Mouse (Mus musculus): ENCODE data around the gene Zfp688. TPM values are rescaled to one million over a fixed set of nuclear protein-coding genes. Genes with fewer than 3 reads are reported as not detected.
"Not testable (repeated sequence)": the region's sequence is repeated elsewhere in the genome, so short reads cannot be mapped to it uniquely, and the experiment has no call there.

Gene Zfp688
- total RNA-seq, 2 experiments from 2014 or later, result 1.0 to 26.9 TPM

- peak; percentile 75 for ATAC-seq (replicated peaks; ENCODE audit: low FRiP score, poor library complexity, severe bottlenecking)
Observed at GRCm38 (mm10) chr7:127422247-127422646, 379 bp upstream of the Zfp688 start.

DNA sequence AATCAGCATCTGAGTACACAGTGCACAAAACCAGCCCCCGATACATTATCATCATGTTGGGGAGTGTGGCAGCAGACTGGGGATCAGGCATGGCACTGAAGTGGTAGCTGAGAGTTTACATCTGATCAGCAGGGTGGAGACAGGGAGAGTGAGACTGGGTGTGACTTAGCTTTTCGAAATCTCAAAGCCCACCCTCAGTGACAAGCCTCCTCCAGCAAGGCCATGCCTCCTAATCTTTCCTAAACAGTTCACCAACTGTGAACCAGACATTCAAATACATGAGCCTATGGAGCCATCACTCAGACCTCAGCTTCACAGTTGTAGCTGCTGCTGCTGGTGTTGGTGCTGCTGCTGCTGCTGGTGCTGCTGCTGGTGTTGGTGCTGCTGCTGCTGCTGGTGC, 10.4 kb downstream of the Zfp688 start:
- no peak for ATAC-seq (replicated peaks; ENCODE audit: low FRiP score, poor library complexity, severe bottlenecking)

DNA sequence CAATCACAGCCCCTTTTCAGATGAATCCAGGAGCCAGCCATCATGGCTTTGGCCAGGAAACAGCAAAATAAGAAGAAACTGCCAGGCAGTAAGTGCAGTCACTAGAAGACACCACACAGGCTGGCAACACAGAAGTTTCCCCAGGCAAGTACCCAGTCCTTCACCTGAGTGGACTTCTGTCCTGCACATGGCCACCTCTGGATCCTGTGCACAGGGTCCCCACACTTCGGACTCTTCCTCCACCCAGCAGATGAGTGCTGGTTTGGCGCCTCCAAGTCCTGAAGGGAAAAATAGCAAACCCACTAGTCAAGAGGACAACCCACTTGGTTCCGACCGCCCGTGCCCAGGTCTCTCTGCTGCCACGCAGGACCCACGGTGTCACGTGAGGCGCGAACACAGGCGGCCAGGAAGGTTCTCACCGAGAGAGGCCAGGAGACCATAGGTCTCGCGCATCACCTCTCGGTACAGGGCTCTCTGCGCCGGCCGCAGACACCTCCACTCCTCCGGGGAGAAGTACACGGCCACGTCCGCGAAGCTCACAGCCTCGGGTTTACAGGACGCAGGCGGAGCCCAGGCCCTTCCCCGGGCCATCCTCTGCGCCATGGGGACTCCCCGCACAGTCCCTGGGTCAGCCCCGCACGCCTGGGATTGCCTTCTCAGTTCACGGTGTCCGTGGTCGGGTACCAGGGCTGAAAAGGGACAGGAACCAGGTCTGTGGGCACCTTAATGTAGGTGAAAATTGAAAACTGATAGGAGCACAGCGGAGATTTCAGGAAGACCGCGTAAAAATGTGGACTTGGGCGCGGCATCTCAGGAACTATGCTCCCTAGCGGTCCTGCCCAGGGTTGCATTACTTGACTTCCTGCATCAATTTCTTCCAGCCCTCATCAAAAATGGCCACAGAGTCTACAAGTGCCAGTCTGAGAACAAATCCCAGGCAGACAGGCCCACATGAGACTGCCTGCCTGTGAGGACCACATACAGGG, 15.6 kb downstream of the Zfp688 start, which contains the start of gene Zfp764:
Gene Zfp764, minus strand, starts transcription at position 821 of the 986 bp plus-strand sequence.
- ATAC-seq (replicated peaks; ENCODE audit: low FRiP score, poor library complexity, severe bottlenecking), result peak; percentile 76

GRCm38 (mm10) chr7:127404101-127404500, 17.8 kb downstream of the Zfp688 start:
- ATAC-seq (replicated peaks; ENCODE audit: low FRiP score, poor library complexity, severe bottlenecking), result not testable (repeated sequence)

DNA sequence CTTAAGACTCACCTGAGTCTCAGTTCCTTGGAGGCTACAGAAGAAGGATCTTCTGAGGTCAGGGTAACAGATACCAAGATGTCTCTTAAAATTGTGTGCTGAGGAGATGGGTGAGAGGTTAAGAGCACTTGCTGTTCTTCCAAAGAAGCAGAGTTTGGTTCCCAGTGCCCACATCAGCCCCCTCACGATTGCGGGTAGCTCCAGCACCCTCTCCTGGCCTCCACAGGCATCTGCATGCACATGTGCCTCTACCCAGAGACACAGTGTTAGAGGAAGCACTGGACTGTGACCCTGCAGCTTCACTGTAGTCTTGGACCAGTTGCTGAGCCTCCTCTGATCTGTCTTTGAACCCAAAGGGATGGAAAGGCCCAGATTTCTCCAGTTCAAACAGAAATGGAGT, 18.9 kb downstream of the Zfp688 start:
- no peak for ATAC-seq (replicated peaks; ENCODE audit: low FRiP score, poor library complexity, severe bottlenecking)

GRCm38 (mm10) chr7:127400355-127400754, 21.5 kb downstream of the Zfp688 start:
- ATAC-seq (replicated peaks; ENCODE audit: low FRiP score, poor library complexity, severe bottlenecking), result no peak

GRCm38 (mm10) chr7:127393944-127394333, 27.9 kb downstream of the Zfp688 start:
- no peak for ATAC-seq (replicated peaks; ENCODE audit: low FRiP score, poor library complexity, severe bottlenecking)

- ATAC-seq (replicated peaks; ENCODE audit: low FRiP score, poor library complexity, severe bottlenecking), result peak; percentile 70
Observed at GRCm38 (mm10) chr7:127393157-127393943, 28.5 kb downstream of the Zfp688 start, which contains the start of gene E430018J23Rik. Gene E430018J23Rik, minus strand, starts transcription at chr7:127393629.

DNA sequence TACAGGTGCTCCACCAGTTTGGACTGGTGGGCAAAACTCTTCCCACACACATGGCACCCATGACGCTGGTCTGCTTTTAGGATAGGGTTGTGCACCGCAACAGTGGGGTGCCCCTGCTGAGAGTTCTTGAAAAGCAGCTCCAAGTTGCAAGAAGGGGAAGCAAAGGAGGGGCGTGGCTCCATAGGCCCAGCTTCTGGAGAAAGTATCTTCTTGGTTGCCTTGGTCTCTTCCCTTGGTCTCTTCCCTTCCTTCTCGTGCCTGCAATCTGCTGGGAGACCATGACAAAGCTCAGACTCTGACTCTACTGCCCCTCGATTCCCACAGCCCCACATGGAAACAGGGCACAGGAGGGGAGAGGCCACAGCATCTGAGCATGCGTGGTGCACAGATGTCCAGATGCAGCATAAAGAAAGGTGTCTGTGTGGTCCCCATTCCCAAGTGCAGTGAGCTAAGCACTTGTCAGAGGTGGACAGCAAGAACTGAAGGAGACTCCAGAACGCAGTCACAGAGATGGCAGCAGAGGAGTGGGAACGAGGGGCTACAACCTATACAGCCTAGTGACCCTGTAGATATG, 29.5 kb downstream of the Zfp688 start:
- ATAC-seq (replicated peaks; ENCODE audit: low FRiP score, poor library complexity, severe bottlenecking), result no peak

- ATAC-seq (replicated peaks; ENCODE audit: low FRiP score, poor library complexity, severe bottlenecking), result no peak
Observed at GRCm38 (mm10) chr7:127391538-127391937, 30.3 kb downstream of the Zfp688 start.

DNA sequence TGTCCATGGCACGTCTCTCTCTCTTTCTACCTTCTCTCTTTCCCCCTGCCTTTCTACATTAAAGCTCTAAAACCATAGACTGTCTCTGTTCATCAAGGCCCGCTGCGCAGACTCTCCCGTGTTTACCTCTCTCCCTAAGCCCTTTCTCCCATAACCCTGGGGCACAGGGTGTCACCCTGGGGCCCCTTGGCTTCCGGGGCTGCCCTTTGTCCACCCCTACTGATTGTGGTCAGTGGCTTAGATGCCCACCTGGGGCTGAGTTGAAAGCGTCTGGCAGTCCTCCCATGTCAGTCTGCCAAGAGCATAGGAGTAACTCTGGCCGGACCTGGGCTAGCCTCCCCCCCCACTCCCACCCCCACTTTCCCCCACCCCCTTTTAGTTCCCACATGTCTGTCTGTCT, 31.6 kb downstream of the Zfp688 start:
- ATAC-seq (replicated peaks; ENCODE audit: low FRiP score, poor library complexity, severe bottlenecking), result no peak

GRCm38 (mm10) chr7:127388201-127388600, 33.7 kb downstream of the Zfp688 start:
- ATAC-seq (replicated peaks; ENCODE audit: low FRiP score, poor library complexity, severe bottlenecking), result not testable (repeated sequence)

DNA sequence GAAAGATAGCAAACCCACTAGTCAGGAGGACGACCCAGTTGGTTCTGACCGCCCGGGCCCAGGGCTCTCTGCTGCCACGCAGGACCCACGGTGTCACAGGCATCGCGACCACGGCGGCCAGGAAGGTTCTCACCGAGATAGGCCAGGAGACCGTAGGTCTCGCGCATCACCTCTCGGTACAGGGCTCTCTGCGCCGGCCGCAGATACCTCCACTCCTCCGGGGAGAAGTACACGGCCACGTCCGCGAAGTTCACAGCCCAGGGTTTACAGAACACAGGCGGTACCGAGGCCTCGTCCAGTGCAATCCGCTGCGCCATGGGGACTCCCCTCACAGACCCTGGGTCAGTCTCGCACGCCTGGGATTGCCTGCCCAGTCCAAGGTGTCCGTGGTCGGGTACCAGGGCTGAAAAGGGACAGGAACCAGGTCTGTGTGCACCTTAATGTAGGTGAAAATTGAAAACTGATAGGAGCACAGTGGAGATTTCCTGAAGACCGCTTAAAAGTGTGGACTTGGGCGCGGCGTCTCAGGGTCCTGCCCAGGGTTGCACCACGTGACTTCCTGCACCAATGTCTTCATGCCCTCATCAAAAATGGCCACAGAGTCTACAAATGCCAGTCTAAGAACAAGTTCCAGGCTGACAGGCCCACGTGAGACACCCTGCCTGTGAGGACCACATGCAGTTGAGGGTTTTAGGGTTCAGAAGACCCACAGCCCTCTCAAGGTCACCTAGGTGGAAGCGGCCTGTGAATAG, 35.1 kb downstream of the Zfp688 start, which contains the start of gene 9130019O22Rik:
Gene 9130019O22Rik, minus strand, starts transcription at position 526 of the 752 bp plus-strand sequence.
- peak; percentile 91 for ATAC-seq (replicated peaks; ENCODE audit: low FRiP score, poor library complexity, severe bottlenecking)

DNA sequence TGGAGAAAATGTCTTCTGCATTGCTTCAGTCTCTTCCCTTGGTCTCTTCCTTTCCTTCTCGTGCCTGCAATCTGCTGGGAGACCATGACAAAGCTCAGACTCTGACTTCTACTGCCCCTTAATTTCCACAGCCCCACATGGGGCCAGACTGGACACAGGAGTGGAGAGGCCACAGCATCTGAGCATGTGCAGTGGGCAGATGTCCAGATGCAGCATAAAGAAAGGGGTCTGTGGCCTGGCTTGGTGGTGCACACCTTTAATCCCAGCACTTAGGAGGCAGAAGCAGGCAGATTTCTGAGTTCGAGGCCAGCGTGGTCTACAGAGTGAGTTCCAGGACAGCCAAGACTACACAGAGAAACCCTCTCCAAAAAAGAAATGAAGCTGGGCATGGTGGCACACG, 36.3 kb downstream of the Zfp688 start:
- ATAC-seq (replicated peaks; ENCODE audit: low FRiP score, poor library complexity, severe bottlenecking), result not testable (repeated sequence)

DNA sequence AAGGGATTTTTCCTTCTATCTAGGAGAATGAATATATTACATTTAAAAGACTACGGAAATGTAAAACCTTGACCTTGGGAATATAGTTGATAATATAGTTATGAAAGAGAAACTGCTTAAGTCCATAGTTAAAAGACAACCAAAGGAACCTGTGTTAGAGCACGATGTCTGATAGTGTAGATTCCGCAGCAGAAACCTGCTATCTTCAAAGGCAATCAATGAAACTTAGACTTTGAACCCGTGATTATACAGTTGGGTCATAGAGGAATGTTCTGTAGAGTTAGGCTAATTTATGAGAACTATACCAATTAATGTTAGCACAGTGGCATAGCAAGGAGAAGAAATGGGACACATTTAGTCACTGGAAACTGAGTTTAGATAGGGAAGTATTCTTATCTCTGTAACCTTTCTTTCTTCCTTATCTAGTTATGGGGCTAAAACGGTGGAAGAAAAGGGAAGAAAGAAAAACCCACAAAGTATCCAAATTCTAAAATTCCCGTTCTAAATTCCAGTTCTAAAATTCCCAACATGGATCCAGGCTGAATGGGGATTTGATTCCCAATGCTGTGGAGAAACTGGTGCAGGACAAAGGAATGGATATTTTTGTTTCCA, 43.5 kb downstream of the Zfp688 start:
- no peak for ATAC-seq (replicated peaks; ENCODE audit: low FRiP score, poor library complexity, severe bottlenecking)

GRCm38 (mm10) chr7:127375271-127376245, 46.3 kb downstream of the Zfp688 start, which contains the start of gene Zfp747:
Gene Zfp747, minus strand, starts transcription at chr7:127376050.
- peak; percentile 95 for ATAC-seq (replicated peaks; ENCODE audit: low FRiP score, poor library complexity, severe bottlenecking)

- ATAC-seq (replicated peaks; ENCODE audit: low FRiP score, poor library complexity, severe bottlenecking), result not testable (repeated sequence)
Observed at GRCm38 (mm10) chr7:127371870-127372269, 50.0 kb downstream of the Zfp688 start.

DNA sequence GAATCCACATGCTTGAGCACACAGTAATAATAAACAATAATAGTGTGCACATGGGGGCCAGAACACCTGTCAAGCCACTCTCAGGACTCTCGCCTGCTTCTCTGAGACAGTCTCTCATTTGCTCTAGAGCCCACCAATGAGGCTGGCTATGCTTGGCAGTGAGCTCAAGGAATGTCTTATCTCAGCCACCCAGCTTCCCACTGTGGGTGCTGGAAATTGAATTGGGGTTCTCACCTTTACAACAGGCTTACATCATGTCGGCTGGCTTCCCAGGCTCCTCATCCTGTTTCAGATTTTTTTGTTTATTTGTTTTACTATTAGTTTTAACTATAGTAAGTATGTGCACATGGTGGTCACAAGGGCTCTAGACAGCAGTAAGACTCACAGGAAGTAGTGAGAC, 50.7 kb downstream of the Zfp688 start:
- ATAC-seq (replicated peaks; ENCODE audit: low FRiP score, poor library complexity, severe bottlenecking), result no peak

All from erythroblast, adult 5-6 weeks (primary cell).